Mouse (Mus musculus) embryonic fibroblast, embryonic 13.5 days (primary cell): ENCODE results near the gene Car11.

Experiments
- CTCF ChIP-seq: IDR thresholded peaks from 2 replicates; pipeline ENCODE4 v1.5.1; 2011; ENCODE audit warnings: mild to moderate bottlenecking, control low read depth, low read length, moderate library complexity, borderline replicate concordance; ENCODE audit not compliant: insufficient read depth
- POLR2A ChIP-seq: IDR thresholded peaks from 2 replicates; pipeline ENCODE4 v1.6.1; 2011; ENCODE audit warnings: low read depth, mild to moderate bottlenecking, control low read depth, low read length, moderate library complexity

- no peak for TF ChIP-seq CTCF
- no peak for TF ChIP-seq POLR2A
Observed at GRCm38 (mm10) chr7:45712022-45712757, 12.5 kb downstream of the Car11 start.
